Mouse (Mus musculus) right cerebral cortex, postnatal 25 days (tissue): ENCODE data around the gene Ldb1.
A peak's percentile ranks its signal among the peaks of the same experiment; 100 is the strongest.
"Not testable (repeated sequence)": the region's sequence is repeated elsewhere in the genome, so short reads cannot be mapped to it uniquely, and the experiment has no call there.

ENCODE experiments used
- DNase-seq: peaks from one replicate; pipeline ENCODE4 v3.0.0; 2022

Ldb1 gene

GRCm38 (mm10) chr19:46026567-46026966 lies 18.4 kb downstream of the Ldb1 start:
- DNase-seq: no peak

GRCm38 (mm10) chr19:46024959-46025358 lies 20.1 kb downstream of the Ldb1 start:
- no peak for DNase-seq

DNA sequence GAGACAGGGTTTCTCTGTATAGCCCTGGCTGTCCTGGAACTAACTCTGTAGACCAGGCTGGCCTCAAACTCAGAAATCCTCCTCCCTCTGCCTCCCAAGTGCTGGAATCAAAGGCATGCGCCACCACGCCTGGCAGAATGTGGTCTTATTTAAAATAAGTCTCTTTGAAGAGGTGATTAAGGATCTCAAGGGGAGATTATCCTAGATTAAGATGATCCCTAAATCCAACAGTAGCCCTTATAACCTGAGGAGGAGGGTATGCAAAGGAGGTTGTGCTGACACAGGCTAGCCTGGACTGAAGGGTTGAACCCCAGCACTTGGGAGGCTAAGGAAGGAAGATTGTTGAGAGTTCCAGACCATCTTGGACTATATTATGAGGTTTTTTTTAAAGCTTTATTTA lies 29.0 kb downstream of the Ldb1 start:
- DNase-seq: no peak

GRCm38 (mm10) chr19:46014572-46015178 lies 30.3 kb downstream of the Ldb1 start:
- peak; percentile 77 for DNase-seq

DNA sequence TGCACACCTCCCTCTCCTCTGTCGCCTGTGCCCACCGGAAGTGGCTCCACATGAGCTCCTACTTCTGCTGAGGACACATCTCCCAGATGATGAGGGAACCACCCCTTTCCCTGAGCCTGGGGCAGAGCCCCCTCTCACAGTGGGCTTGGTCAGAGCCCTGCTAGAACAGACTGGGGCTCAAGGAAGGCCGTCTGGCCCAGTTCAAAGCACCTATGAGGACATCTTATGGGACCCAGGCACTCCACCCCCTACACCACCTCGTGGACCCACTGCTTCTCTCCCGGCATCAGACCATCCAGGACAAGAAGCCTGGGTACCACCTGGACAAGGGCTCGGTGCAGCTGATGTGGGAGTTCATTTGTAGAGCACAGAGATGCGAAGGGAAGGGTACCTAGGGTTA lies 39.3 kb downstream of the Ldb1 start:
- DNase-seq: no peak

- DNase-seq: no peak
Observed at GRCm38 (mm10) chr19:46004814-46005466, 40.1 kb downstream of the Ldb1 start.

- peak; percentile 72 for DNase-seq
Observed at GRCm38 (mm10) chr19:46003371-46004226, 41.4 kb downstream of the Ldb1 start, which contains the start of gene Hps6. TSS of gene Hps6 (plus strand) at chr19:46003508.

GRCm38 (mm10) chr19:46002279-46002678 lies 42.7 kb downstream of the Ldb1 start:
- no peak for DNase-seq

DNA sequence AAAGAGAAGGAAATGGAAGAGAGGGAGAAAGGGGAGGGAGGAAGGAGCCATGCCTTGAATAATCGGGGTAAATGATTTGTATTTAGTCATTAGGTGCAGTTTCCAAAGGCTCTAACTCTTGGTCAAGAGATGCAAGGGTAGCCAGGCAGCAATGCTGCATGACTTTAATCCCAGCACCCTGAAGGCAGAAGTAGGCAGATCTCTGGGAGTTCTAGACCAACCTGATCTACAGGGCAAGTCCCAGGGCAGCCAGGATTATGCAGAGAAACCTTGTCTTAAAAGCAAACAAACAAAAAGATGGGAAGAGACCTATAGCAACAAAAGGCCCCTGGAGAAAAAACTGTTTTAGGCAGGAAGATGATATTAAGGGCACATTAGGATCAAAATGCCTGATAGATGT lies 45.6 kb downstream of the Ldb1 start:
- no peak for DNase-seq

GRCm38 (mm10) chr19:45998694-45999217 lies 46.3 kb downstream of the Ldb1 start:
- no peak for DNase-seq

DNA sequence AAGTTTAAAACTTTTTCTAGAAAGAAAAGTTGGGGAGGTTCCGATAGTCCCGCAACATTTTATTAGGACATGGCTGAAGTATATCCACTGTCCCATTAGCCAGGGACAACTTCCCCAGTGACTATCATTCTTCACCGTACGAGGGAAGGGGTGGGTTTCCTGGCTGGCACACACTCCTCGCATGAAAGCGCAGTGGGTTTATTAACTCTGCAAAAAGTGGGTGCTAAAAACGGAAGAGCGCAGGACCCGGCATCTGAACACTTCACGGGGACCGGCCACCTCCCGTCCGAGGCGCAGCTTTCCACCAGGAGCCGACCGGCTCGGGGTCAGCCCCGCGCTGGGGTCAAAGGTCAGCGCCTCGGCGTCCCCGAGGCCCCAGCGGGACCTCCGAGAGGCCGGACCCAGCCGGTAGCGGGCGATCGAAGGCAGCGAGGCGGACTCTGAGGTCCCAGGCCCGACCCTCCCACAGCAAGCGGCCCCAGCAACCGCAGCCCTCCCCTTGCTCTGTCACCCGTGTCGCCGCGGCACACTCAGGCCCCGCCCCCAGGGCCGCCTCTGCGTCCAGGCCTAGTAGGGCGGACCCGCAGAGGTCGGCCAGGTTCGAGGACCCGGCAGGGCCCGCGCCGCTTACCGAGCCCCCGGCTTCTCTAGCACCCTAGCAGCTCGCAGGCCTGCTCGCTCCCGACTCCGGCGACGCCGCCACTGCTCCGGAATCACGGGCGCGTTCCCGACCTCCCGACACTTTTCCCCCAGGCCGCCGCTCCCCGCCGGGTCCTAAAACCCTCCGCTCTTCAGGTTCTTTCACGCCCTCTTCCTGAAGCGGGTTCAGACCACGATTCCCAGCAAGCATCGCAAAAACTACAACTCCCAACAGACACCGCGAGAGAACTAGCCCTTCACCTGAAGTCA lies 47.0 kb downstream of the Ldb1 start, which contains the start of gene Armh3:
Armh3 (minus strand) TSS at position 704 of the 909 bp plus-strand sequence.
- peak; percentile 94 for DNase-seq

DNA sequence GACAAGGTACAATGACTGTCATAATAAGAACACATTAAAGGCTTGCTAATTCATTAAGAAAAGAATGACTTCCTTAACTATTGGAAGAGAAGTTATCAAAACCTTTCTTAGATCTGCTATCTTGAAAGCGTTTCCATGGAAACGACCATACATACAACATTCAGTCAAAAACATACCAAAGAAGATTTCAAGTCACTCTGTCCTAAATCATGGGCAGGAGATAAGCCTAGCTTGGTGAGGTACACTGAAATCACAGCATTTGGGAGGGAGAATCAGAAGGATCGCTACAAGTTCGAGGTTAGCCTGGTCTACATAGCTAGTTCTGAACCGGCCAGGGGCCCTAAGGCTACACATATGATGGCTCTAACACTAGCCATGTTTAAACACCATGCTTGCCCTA lies 47.6 kb downstream of the Ldb1 start:
- no peak for DNase-seq

DNA sequence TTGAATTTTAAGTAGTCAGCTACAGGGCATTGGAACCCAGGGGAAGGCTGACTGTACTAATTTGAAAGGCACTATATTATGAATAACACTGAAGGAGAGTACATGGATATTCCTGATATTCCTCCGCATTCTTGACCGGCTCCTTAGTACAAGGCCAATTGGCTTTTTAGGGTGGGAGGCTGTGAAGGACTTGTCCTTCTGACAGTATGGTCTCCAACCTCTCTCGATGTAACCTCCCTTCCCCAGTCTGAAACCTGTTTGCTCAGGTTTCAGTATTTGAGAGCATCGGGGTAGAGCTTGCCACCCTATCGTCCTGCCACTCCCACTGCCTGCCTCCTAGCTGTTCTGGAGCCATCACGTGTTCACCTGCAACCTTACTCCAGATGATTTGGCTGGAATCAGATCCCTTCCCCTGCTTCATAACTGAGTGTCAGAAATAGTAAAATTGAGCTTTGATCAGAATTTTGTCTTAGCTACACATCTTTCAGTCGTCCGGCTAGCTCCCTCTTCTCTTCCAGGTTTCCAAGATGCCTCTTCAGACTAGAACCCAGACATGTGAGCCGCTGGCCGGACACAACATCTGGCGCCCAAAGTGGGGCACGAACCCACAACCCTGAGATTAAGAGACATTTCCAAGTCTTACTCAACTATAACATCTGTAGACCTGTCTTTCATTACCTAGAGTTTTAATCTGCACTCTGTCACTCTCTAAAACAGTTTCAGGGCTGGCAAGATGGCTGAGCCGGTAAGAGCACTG lies 50.9 kb downstream of the Ldb1 start:
- DNase-seq: no peak

- DNase-seq: not testable (repeated sequence)
Observed at GRCm38 (mm10) chr19:45993441-45993840, 51.6 kb downstream of the Ldb1 start.

DNA sequence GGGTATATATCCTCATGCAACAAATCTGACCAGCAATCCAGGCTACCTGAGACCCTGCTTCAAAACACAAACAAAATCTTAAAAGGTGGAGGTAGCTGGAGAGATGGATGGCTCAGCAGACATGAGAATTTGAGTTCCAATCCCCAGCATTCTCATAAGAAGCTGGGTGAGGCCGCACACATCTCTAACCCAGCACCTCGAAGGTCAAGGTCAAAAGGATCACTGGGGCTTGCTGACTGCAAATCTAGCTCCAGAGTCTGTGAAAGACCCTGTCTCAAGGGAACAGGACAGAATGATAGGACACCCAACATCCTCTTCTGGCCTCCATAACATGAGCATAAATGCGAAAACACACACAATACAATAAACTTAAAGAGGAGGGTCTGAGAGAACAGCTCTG lies 53.8 kb downstream of the Ldb1 start:
- DNase-seq: no peak

DNA sequence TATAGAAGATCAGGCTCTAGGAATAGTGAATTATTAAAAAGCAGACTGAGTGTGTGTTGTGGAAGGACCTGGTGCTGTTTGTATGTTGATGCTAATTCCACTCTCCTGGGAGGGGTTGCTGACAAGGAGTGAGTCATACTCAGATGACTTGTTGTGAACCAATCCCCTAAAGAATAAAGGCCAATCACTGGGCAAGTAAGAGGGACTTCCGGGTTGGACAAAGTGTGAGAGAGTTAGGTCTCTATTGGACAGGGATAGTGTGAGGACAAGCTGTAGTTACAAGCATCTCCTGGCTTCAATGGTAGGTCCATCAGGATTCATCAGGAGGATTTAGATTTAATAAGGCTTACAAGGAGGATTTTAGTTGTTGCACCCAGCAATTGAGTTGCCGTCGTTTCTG lies 56.8 kb downstream of the Ldb1 start:
- no peak for DNase-seq

DNA sequence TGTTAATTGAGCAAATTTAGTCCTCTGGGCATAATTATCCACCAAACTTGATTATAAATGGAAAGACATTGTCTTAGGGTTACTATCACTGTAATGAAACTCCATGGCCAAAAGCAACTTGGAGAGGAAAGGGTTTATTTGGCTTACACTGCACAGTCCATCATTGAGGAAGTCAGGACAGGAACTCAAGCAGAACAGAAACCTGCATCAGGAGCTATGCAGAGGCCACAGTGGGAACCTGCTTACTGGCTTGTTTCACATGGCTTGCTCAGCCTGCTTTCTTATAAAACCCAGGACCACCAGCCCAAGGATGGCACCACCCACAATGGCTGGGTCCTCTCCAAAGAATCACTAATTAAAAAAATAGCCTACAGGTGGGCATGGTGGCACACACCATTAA lies 60.6 kb downstream of the Ldb1 start:
- DNase-seq: no peak
